Mouse (Mus musculus) cerebellum, postnatal 36 days (tissue): ENCODE measurements around the gene Eif2d.
A peak's percentile ranks its signal among the peaks of the same experiment; 100 is the strongest.

ENCODE experiments used
- DNase-seq, 2 experiments: peaks; one replicate each; pipeline ENCODE4 v3.0.0; 2021 to 2022; ENCODE audit warnings: mixed read lengths in 2 of 2

Gene Eif2d

GRCm38 (mm10) chr1:131184956-131185660, 32.1 kb downstream of the Eif2d start:
- DNase-seq: no peak

- no peak for DNase-seq
Measured at GRCm38 (mm10) chr1:131185821-131186506, 33.0 kb downstream of the Eif2d start.

GRCm38 (mm10) chr1:131186995-131187394, 34.0 kb downstream of the Eif2d start:
- no peak for DNase-seq

GRCm38 (mm10) chr1:131187856-131188255, 34.9 kb downstream of the Eif2d start:
- no peak for DNase-seq

DNA sequence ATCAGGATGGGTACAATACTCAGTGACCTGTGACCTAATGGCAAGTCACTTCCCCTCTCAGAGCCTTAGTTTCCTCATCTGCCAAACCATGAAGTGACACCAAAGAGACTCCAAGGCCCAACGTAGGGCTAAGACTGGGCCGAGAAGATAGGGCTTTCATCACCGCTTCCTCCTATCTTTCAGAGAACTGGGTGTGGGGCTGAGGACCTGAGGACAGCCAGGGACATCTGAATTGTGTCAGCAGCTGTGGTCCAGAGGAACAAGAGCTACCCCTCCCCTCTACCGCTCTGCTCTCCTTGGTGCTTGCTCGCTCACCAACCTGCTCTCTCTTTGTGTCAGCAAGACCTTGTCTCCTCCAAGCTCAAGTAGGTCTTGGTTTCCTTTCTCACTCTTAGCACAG, 35.7 kb downstream of the Eif2d start:
- DNase-seq: no peak

DNA sequence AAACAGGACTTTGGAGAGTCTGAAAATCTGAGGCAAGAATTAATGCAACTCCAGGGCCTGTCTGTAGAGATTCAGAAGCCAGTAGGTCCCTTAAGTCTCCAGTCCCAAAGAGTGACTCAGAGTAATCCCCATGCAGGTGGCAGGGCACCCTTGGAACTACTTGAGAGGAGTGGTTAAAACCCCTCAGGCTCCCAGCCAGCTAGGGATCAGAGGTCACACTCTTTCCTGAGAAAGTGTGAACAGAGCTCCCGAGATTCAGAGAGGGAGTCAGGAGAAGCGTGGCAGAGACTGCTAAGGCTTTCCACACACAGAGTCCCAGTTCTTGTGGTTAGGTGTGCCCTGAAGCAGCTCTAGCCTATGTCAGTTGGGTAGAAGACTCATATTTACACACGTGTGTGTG, 40.8 kb downstream of the Eif2d start:
- DNase-seq: no peak

DNA sequence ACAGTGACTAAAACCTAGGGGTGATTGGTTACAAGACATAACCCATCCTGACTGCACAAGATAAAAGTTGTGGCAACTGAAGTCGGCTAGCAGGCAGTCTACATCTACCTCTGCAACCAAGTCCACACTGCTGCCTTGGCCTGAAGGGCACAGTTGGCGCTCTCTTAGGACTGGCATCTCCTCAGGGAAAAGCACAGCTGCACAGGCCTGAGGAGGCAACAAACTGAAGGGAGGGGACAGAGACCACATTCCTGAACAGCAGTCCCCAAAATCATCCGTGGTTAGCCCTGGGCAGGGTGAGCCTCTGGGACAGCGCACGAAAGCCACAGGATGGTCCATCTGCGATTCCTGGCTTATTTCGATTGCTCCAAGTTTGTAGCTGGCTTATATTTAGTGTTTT, 42.7 kb downstream of the Eif2d start:
- DNase-seq: no peak

- no peak for DNase-seq
Measured at GRCm38 (mm10) chr1:131196107-131196506, 43.1 kb downstream of the Eif2d start.

DNA sequence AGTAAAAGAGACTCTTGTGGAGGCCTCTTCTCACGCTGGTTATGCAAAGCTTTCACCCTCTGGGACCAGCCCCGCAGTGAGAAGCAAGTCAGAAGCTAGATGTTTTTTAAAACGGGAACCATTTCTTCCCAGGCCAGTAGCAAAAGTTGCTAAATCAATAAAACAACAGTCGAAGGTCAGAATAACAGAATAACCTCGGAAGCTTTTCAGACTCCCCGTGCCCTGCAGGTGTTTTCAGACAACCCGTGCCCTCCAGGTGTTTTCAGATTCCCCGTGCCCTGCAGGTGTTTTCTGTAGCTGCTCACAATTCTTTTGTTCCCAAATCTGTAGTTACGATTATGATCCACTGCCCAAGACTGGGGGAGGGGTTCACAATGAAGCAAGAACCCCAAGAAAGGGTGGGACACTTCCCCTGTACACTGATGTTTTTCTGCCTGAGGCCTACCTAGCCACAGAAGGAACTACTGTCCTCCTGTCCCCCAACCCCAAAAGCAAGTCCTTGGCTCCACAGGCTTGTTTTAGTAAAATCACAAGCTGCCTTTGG, 45.5 kb downstream of the Eif2d start:
- DNase-seq: no peak

GRCm38 (mm10) chr1:131199118-131199821, 46.3 kb downstream of the Eif2d start:
- DNase-seq: peak; percentile 51 to 60

GRCm38 (mm10) chr1:131199976-131200375, 47.0 kb downstream of the Eif2d start:
- DNase-seq: peak in 1 of 2 experiments; percentile 16

- DNase-seq: no peak
Measured at GRCm38 (mm10) chr1:131200588-131200987, 47.6 kb downstream of the Eif2d start.

DNA sequence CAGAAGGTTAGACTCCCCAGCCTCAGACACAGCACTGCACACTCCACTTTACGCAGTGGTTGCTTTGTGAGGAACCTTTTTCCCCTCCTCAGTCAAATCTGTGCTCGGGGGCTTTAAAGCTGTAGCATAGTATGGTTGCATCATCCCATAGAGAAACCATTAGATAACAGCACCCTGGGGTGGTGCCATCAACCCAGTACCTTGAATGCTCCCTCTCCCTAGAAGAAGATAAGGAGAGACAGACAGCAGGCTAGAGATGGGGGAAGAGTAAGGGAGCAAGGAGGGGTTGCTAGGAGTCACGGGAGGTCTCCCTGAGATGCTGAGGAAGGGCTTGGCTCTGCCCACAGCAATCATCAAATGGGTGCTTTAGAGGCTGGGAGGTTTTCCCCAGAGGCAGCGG, 48.4 kb downstream of the Eif2d start:
- DNase-seq: no peak

GRCm38 (mm10) chr1:131204461-131204860, 51.5 kb downstream of the Eif2d start:
- no peak for DNase-seq

- DNase-seq: no peak
Measured at GRCm38 (mm10) chr1:131206342-131206741, 53.4 kb downstream of the Eif2d start.

GRCm38 (mm10) chr1:131207531-131207930, 54.5 kb downstream of the Eif2d start:
- DNase-seq: peak; percentile 26 to 41

DNA sequence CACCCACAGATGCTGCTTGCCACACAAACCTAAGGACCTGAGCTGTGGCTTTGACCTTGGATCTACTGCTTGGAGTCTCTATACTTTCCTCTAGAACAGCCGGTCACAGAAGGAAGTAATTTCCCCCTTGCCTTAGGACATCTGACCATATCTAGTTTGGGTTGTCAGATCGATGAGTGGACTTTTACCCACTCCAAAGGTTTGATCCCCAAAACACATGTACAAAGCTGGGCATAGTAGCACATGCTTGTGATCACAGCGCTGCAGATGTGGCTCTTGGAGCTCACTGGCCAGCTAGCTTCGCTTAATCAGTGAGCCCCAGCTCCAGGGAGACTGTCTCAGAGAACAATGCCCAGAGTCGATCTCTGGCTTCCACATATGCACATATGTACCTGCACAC, 55.1 kb downstream of the Eif2d start:
- DNase-seq: no peak

DNA sequence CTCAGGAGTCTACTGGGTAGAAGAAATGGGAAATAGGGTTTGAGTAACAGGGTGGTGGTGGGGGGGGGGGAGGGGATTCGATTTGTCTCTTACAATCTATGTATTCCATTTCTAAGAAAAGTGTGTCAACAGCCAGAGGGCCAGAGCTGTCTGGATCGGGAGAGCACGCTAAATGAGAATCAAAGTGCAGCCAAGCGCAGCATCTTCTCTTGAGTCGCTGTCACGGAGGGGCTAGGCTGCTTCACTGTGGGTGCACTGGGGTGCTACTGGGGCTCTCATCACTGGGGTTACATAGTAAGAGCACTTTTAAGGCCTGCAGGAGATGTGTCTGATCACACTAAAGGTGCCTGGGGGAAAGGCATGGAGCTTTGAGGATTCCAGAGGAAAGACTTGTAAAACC, 55.8 kb downstream of the Eif2d start:
- no peak for DNase-seq

DNA sequence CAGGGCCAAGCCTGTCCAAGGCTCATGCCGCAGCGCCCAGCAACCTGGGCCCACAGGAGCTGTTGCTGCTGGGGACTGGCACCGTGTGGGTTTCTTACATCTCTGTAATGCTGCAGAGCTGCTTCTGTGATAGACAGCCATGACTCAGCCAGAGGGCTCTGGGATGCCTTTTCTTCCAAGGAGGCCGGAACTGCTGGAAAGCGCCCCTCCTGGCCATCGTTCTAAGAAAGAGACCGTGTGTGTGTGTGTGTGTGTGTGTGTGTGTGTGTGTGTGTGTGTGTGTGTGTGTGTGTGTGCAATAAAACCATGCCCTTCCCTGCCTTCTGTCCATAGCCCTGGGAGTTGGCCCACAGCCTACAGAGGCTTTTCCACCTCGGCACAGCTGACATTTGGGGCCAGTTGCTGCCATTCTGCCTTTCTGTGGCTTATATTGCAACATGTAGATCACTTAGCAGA, 57.0 kb downstream of the Eif2d start:
- peak; percentile 38 to 53 for DNase-seq

DNA sequence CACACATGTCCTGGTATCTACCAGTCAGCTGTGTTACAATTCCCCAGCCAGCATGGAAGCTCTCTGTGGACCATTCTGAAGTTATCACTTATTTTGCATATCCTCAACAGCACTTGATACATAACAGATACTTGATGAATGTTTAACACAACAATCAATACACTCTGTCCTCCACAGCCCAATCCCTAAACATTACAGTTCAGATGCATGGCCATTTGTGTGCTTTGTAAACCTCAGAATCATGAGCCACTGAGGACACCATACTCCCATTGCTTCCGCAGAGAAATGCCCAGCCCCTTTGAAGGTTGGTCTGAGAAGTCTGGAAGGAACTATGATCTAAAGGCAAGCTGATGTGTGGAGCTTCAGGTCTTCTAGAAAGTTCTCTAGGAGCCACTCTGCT, 58.7 kb downstream of the Eif2d start:
- no peak for DNase-seq

DNA sequence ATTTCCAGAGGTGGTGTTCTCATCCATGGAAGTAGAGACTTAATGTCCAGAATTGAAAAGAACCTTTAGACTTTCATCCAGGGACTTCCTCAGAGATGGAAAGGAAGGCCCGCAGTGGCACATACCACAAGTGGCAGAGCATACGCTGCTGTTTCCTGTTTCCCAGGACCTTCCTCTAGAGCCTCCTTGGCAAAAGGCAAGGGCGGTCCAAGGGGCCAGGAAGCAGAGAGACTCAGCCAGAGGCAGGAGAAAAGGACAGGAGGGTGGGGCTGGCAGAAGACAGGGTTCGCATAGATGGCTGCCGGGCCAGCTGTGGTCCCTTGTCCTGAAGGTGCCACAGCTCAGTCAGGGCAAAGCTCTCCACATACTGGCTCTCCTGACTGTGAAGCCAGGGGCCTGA, 60.0 kb downstream of the Eif2d start:
- no peak for DNase-seq

GRCm38 (mm10) chr1:131213361-131213760, 60.4 kb downstream of the Eif2d start:
- DNase-seq: no peak

- DNase-seq: no peak
Measured at GRCm38 (mm10) chr1:131218933-131219332, 66.0 kb downstream of the Eif2d start.
